ENCODE assay signal across 8 mouse cellular contexts in genomic region chr13:101753639-101754038, GRCm38 (mm10). TPM values are rescaled to one million over a fixed set of nuclear protein-coding genes. Genes with fewer than 3 reads are reported as not detected.
A peak's percentile ranks its signal among the peaks of the same experiment; 100 is the strongest.
DNase-seq lines count a peak whose midpoint lies in the region; ATAC-seq and TF ChIP-seq lines count a peak whose summit lies in the region.

No protein-coding gene starts in this region.

- no peak overlapping the region for H3K4me2 ChIP-seq in lung, embryonic 14.5 days

- peaks cover 27% of the 10 kb centered on the region for H3K36me3 ChIP-seq in lung, embryonic 14.5 days (ENCODE audit: insufficient read depth)

- peak; percentile 57 for DNase-seq in gastrocnemius, adult 2 months
- DNase-seq in gastrocnemius, adult 18-20 months (ENCODE audit: low spot score), result no peak
- DNase-seq in urinary bladder, adult 18-20 months (ENCODE audit: low spot score in 2 of 2), result peak; percentile 50 to 72
- DNase-seq in urinary bladder, postnatal 25 days (ENCODE audit: low spot score), result no peak
- peak; percentile 59 for DNase-seq in lung, embryonic 14.5 days
- DNase-seq in yolk sac, embryonic 10.5 days (ENCODE audit: low spot score), result peak; percentile 72
- DNase-seq in layer of hippocampus, postnatal 25 days (ENCODE audit: extremely low spot score in 1 of 2, low spot score in 1 of 2), result no peak
- DNase-seq in thymus, postnatal 14 days, result no peak

- H3K4me1 ChIP-seq in lung, embryonic 14.5 days (ENCODE audit: insufficient read depth), result peaks cover 18% of the 10 kb centered on the region

- peak overlapping the region; percentile 65 for H3K27ac ChIP-seq in gastrocnemius, adult 2 months
- peak overlapping the region; percentile 2; the same call in 1 of the 2 replicates for H3K27ac ChIP-seq in lung, embryonic 14.5 days (ENCODE audit: low read depth)

- no peak overlapping the region for H3K9ac ChIP-seq in lung, embryonic 14.5 days

- no peaks in the 10 kb centered on the region for H3K27me3 ChIP-seq in lung, embryonic 14.5 days (ENCODE audit: insufficient read depth, low read length)

- TF ChIP-seq CTCF in gastrocnemius, adult 2 months (IDR thresholded peaks at IDR 0.05), result no peak
- no peak for TF ChIP-seq CTCF in lung, embryonic 14.5 days (IDR thresholded peaks at IDR 0.05; ENCODE audit: low read depth)

- intact Hi-C loops in gastrocnemius, adult 2 months (cut with DNase I), result no loop called here

- H3K4me3 ChIP-seq in gastrocnemius, adult 2 months, result peak overlapping the region; percentile 15
- H3K4me3 ChIP-seq in lung, embryonic 14.5 days (ENCODE audit: low read depth, low read length), result no peak overlapping the region

- WGBS in lung, embryonic 14.5 days, result 60% methylated on average over 6 of the region's 6 CpGs

- H3K9me3 ChIP-seq in lung, embryonic 14.5 days (ENCODE audit: low read depth, low read length), result no peaks in the 10 kb centered on the region

- peak; percentile 87 for ATAC-seq in lung, embryonic 14.5 days (ENCODE audit: insufficient read depth)

RNA-seq across cellular contexts. Expression of gene Pik3r1, which starts 14.4 kb away (rescaled TPM):
- 10 to 100 TPM; 41.3 to 52.1 TPM for total RNA-seq in gastrocnemius, adult 2 months (2021)
- 10 to 100 TPM; 21.7 to 30.2 TPM for total RNA-seq in gastrocnemius, adult 18-20 months (2021)
- polyA plus RNA-seq in lung, embryonic 14.5 days (2014; fragmentation: Nextera tagmentation; extraction: Ambion mirVana), result 33.4 and 36.5 TPM in 2 replicates
- 10 to 100 TPM; 83.9 to 85.4 TPM for total RNA-seq in layer of hippocampus, postnatal 25 days (2021)

Comparison
In these comparisons a context has a peak if more than half of its experiments do, and no peak if none do; other contexts are left out.
1. DNase-seq: peak in gastrocnemius, adult 2 months (single experiment), urinary bladder, adult 18-20 months (2 of 2), lung, embryonic 14.5 days (single experiment) and yolk sac, embryonic 10.5 days (single experiment); none in gastrocnemius, adult 18-20 months (single experiment), urinary bladder, postnatal 25 days (single experiment), layer of hippocampus, postnatal 25 days (0 of 2) and thymus, postnatal 14 days (single experiment).